Mouse (Mus musculus): ENCODE data around the gene Fam83e. TPM values are rescaled to one million over a fixed set of nuclear protein-coding genes. Genes with fewer than 3 reads are reported as not detected.
A peak's percentile ranks its signal among the peaks of the same experiment; 100 is the strongest.

Gene Fam83e
- total RNA-seq (2022) = under 1 TPM; 0.19 to 0.55 (median 0.44) TPM

DNA sequence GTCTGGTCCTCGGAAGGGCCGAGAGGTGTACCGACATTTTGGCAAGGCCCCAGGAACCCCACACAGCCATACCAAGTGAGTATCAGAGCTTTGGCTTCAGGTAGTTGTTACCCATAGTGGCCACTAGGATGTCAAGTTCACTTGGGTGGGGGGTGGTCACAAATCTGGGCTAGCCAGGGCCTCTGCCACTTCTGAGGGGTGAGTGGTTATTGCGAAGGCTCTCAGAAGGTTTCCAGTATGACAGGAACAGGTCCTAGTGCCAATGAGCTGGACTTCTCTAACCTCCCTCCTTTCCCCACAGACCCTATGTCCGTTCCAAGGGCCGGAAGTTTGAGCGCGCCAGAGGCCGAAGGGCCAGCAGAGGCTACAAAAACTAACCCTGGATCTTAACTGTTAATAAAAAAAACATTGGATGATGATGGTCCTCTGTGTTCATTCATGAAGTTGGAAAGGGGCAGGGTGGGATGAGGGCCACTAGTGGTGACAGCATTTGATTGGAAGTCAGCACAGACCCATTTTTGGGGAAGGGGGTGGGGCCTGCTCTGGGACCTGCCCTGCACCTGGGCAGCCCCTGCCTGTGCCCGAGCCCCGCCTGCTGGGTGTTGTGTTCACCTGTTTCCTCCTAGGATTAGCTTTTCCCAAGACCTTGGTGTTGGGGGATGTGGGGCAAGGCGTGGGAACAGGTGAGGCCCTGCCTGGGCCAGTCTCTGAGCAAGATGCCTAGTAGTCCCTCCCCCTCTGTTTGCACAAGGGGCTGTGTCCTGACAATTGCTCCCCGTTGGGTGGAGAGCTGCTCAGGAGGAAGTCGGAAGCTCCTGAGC is at the start of gene Fam83e:
Fam83e (plus strand) TSS at position 800 of the 821 bp plus-strand sequence.
- no peak for DNase-seq (ENCODE audit: low spot score)

DNA sequence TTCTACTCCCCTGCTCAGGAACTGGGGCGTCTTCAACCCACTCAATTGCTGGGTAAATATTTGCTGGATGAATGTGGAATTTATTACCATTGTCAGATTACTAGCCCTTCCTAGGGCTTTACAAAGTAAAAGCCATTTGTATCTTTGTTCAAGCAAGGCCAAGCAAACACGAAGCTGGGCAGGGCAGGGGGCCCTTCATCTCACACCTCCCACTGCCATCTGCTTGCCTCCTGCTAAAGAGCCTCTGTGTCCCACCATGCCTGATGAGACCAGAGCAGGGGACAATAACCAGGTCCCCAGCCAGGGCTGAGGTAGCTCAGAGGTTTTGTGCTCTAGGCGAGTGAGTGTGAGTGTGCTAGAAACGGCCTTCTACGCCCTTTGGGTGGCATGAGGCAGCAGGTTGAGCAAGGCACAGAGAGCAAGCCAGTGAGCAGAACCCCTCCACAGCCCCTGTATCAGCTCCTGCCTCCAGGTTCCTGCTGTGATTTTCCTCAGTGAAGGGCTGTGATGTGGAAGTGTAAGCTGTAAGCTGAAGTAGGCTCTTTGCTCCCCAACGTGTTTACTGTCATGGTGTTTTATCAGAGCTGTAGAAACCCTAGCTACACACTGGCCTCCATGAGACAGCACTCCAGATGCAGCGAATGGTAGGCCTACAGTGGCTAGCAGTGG is 43.3 kb upstream of the Fam83e start:
- no peak for DNase-seq (ENCODE audit: low spot score)

DNA sequence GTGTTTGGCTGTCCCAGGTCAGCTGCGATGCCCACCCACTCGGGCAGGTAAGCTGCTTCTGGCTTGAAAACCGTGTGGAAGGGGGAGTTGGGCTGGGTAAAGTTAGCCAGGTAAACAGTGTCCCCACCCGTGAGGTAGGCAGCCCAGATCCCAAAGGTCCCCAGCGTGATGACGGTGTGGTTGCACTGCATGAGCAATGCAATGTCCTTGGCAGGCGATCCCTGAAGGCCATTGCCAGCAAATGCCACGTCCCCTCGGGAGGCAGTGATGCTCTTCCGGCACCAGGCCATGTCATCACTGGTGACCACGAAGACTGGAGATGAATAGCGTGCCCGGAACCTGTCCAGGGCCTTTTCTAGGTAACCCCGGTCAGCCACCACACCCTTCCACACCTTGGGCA is 42.5 kb upstream of the Fam83e start:
- DNase-seq (ENCODE audit: low spot score) = no peak

- DNase-seq (ENCODE audit: low spot score) = peak; percentile 77
These were observed 40.9 kb upstream of the Fam83e start for GRCm38 (mm10) chr7:45679966-45680621.

GRCm38 (mm10) chr7:45681046-45681736 is 39.8 kb upstream of the Fam83e start:
- DNase-seq (ENCODE audit: low spot score) = peak; percentile 73

- DNase-seq (ENCODE audit: low spot score) = peak; percentile 82
These were observed 38.6 kb upstream of the Fam83e start for GRCm38 (mm10) chr7:45682144-45683126.

DNA sequence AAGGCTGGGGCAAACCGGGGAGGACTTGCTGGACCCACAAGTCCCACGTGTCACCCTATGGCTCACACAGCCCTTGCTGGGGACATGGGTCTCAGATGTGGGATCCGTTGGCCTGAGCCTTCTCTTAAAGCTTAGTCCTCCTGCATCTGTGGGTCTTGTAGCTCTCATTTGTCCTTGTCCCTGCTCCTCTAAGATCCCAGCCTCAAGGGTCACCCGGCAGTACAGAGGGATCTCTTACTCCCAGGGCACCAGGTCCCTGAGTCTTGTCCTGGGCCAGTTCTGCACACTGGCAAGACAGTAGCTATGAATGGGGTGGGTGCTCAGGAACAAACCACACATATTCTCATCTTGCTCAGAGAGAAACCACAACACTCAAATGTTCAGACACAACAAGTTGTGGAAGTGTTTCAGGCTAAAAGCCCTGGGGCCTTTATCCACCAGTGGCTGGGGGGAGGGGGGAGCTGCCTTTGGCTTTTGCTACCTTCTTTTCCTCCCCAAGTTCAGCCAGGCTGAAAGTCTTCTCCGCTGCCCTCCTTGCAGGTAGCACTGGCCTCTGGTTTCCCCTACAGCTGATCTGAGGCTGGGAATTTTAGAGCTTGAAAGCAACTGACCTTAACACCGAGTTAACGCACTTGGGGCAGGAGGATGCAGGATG is 37.5 kb upstream of the Fam83e start, which contains the start of gene Ntn5:
Ntn5 (plus strand) TSS at position 627 of the 655 bp plus-strand sequence.
- DNase-seq (ENCODE audit: low spot score) = no peak

DNA sequence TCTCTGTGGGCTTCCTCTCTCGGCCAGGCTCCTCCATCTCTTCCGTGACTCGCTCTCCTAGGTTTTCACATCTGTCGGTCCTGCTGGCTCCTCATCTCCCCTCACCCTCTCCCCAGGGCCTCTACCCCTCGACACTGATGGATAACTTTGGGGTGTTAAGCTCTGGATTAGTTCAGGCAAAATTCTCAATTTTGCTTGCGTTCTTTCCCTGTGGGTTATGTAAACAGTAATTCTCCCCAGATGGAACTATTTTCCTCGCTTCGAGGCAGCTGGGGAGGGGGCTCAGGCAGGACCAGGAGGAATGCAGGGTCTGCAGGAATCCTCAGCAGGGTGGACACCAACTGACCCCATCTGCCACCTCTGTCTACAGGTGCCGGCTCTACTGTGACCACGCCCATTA is 35.2 kb upstream of the Fam83e start:
- no peak for DNase-seq (ENCODE audit: low spot score)

DNA sequence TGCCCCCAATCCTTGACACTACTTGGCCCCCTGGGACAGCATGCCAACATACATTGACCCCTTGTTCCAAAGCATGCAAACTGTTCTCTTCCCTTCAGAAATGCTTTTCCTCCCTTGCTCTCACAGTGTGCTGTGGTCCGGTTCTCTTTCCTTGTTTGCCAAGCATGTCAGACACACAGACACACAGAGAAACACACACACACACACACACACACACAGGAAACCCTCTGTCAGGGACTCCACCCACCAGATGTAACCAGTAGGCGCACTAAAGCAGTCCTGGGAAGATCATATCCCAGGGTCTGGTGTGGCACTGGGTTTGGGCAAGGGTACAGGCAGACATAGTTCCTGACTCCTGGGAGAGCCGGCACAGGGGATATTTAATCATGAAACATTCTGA is 34.2 kb upstream of the Fam83e start:
- DNase-seq (ENCODE audit: low spot score) = no peak

- no peak for DNase-seq (ENCODE audit: low spot score)
These were observed 31.9 kb upstream of the Fam83e start for GRCm38 (mm10) chr7:45689099-45689498.

DNA sequence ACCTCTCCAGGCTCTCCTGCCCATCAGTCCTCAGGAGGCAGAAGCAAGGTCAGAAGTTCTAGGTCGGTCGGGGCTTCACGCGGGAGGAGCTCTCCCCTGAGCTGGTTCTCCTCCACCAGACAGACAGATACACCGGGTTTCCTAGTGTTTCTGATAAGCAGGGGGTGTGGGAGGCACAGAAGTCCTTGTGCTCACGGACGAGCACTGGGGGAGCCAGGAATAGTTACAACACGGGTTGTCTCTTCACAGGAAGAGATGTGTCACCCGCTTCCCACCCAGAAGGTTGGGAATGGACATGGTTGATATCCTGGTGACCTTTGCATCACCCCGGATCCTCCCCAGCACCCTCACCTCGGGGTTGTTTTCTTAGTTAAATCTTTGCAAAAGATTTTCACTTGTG is 31.2 kb upstream of the Fam83e start:
- no peak for DNase-seq (ENCODE audit: low spot score)

GRCm38 (mm10) chr7:45692364-45692763 is 28.6 kb upstream of the Fam83e start:
- no peak for DNase-seq (ENCODE audit: low spot score)

- DNase-seq (ENCODE audit: low spot score) = no peak
These were observed 27.0 kb upstream of the Fam83e start, which contains the start of gene Sec1 for GRCm38 (mm10) chr7:45693921-45694591. Gene Sec1 (minus strand): TSS chr7:45694402.

DNA sequence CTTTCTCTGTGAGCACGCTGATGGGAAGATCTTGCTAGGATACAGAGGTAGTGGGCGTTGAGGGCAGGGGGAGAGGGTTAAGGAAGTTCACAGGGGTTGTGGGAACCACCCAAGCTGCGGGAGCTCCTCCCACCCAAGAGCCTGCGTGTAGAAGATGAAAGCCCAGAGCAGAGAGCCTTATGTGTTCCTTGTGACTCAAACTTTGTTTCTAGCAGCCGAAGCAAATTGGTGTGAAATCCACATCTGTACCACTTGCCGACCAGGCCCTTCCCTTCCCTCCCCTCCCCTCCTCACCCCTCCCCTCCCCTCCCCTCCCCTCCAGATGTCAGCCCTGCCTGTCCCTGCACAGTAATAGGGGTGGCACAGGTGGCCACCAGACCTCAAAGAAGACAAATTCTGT is 25.9 kb upstream of the Fam83e start:
- DNase-seq (ENCODE audit: low spot score) = no peak

DNA sequence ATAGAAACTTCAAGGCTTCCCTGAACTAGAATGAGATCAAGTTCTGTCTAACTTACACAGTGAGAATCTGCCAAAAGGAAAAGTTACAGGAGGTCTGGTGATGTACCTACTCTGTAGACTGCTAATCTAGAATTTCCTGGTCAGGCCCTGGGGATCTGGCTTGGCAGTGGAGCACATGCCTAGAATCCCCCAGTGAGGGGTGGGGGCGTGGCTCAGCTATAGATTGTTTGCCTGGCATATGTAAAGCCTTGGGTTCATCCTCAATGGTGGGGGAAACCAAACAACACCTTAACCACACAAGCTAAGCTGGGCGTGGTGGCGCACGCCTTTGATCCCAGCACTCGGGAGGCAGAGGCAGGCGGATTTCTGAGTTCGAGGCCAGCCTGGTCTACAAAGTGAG is 23.1 kb upstream of the Fam83e start:
- no peak for DNase-seq (ENCODE audit: low spot score)

GRCm38 (mm10) chr7:45699523-45700141 is 21.4 kb upstream of the Fam83e start, which contains the start of gene Car11:
Gene Car11 (plus strand): TSS chr7:45699843.
- no peak for DNase-seq (ENCODE audit: low spot score)

GRCm38 (mm10) chr7:45700301-45701015 is 20.6 kb upstream of the Fam83e start:
- peak; percentile 90 for DNase-seq (ENCODE audit: low spot score)

GRCm38 (mm10) chr7:45701072-45701471 is 19.9 kb upstream of the Fam83e start:
- no peak for DNase-seq (ENCODE audit: low spot score)
